Mouse (Mus musculus) heart, adult 2 months (tissue): ENCODE measurements around the gene Prpmp5. TPM values are rescaled to one million over a fixed set of nuclear protein-coding genes. Genes with fewer than 3 reads are reported as not detected.
"Not testable (repeated sequence)": the region's sequence is repeated elsewhere in the genome, so short reads cannot be mapped to it uniquely, and the experiment has no call there.

Experiments used
- DNase-seq, 2 experiments: peaks; one replicate each; pipeline ENCODE4 v3.0.0; 2021
- H3K27ac ChIP-seq: fragments of 200-600 bp; 2 replicates; pipeline ENCODE4 v1.8.1; 2022
- H3K27me3 ChIP-seq: fragments of 200-500 bp; 2 replicates; pipeline ENCODE4 v1.6.1; 2012; ENCODE audit warnings: mild to moderate bottlenecking, low read length, inconsistent platforms, mixed read lengths; ENCODE audit not compliant: control insufficient read depth, insufficient read depth
- H3K36me3 ChIP-seq: fragments of 200-500 bp; 2 replicates; pipeline ENCODE4 v1.6.1; 2012; ENCODE audit warnings: low read length, inconsistent platforms; ENCODE audit not compliant: control insufficient read depth, insufficient read depth
- H3K4me1 ChIP-seq: fragments of 200-500 bp; 2 replicates; pipeline ENCODE4 v1.6.1; 2011; ENCODE audit warnings: low read length; ENCODE audit not compliant: control insufficient read depth, insufficient read depth
- H3K4me3 ChIP-seq: fragments of 200-600 bp; 2 replicates; pipeline ENCODE4 v1.8.1; 2022
- H3K79me2 ChIP-seq: fragments of 200-500 bp; replicated peaks from 2 replicates; pipeline ENCODE4 v1.6.1; 2012; ENCODE audit warnings: mild to moderate bottlenecking, inconsistent platforms, low read length, moderate library complexity, mixed read lengths; ENCODE audit not compliant: control insufficient read depth, insufficient read depth
- H3K9ac ChIP-seq: fragments of 200-500 bp; 2 replicates; pipeline ENCODE4 v1.6.1; 2012; ENCODE audit warnings: low read depth, mild to moderate bottlenecking, control low read depth, inconsistent platforms, low read length, mixed read lengths
- WGBS: fragments of 180-500 bp; shearing (Covaris S2); methylation state at CpG from one replicate; pipeline ENCODE4 v1.1.7; 2018; 5-methylcytosine and 5-hydroxymethylcytosine counted together
- intact Hi-C: fragments of 180-260 bp; cut with DNase I; formaldehyde crosslinking; loops from one replicate; pipeline ENCODE4 v1.15.1; 2025
- long read RNA-seq: library from polyadenylated mRNA; stranded (forward); transcript quantifications from one replicate; pipeline ENCODE4 v2.0.0, GENCODE M21; 2021
- polyA plus RNA-seq: library from polyadenylated mRNA; depleted of rRNA; stranded (reverse); fragments of >200 nt; gene quantifications from 2 replicates; pipeline ENCODE4 v1.2.3, GENCODE M21; 2012; rRNA removed
- total RNA-seq, 2 experiments: library from RNA; stranded (reverse); gene quantifications; 2 replicates each; pipeline ENCODE4 v1.2.3; 2021

Gene Prpmp5
- total RNA-seq, result not detected
- polyA plus RNA-seq, result not detected in 2 replicates
- long read RNA-seq, result 0 reads

- intact Hi-C loops, H3K9ac ChIP-seq, H3K36me3 ChIP-seq, H3K4me1 ChIP-seq, DNase-seq, H3K4me3 ChIP-seq, H3K79me2 ChIP-seq, H3K27ac ChIP-seq, H3K27me3 ChIP-seq: not testable (repeated sequence)
Observed at GRCm38 (mm10) chr6:132314657-132315056, at the start of gene Prpmp5. Gene Prpmp5 (minus strand): TSS chr6:132314757.

GRCm38 (mm10) chr6:132364034-132364433 is 49.5 kb upstream of the Prpmp5 start, which contains the start of gene Gm8882:
Gene Gm8882 (minus strand): TSS chr6:132364134.
- H3K9ac ChIP-seq, H3K27ac ChIP-seq, H3K79me2 ChIP-seq, H3K4me3 ChIP-seq, H3K4me1 ChIP-seq, H3K27me3 ChIP-seq, DNase-seq, intact Hi-C loops, H3K36me3 ChIP-seq: not testable (repeated sequence)
- WGBS, result 49% methylated on average over 1 of the region's 1 CpGs

Other genes starting within 250 kb of the Prpmp5 start
- not detected for gene Prb1, start 104.2 kb downstream of the Prpmp5 start, total RNA-seq
- not detected in 2 replicates for gene Prb1, start 104.2 kb downstream of the Prpmp5 start, polyA plus RNA-seq
- gene Gm8882, start 49.4 kb upstream of the Prpmp5 start, total RNA-seq, result not detected
- not detected in 2 replicates for gene Gm8882, start 49.4 kb upstream of the Prpmp5 start, polyA plus RNA-seq